Mouse (Mus musculus): ENCODE results near the gene Atp6v1c2.

DNA sequence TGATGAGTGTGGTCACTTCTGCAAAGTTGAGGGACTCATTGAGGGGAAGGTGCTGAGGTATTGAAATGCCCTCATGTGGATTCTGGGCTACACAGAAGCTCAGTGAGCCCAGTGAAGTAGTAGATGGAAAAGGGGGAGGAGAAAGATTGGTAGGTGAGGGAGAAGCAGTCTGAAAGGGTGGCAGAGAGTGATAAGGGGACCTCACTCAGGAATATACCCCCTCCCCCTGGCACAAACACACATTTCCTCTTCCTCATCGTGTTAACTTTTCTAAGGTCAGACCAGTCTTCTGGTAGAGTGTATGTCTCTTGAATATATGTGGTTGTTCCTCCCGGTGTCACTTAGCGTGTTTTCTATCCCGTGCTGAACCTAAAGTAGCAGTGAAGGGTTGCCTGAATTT, 46.1 kb upstream of the Atp6v1c2 start:
- TF ChIP-seq CTCF (conservative IDR thresholded peaks at IDR 0.05 in 1 of 2, IDR thresholded peaks at IDR 0.05 in 1 of 2; ENCODE audit: low read depth in 2 of 2, low read length in 2 of 2) (no peak), MAFK (IDR thresholded peaks at IDR 0.05; ENCODE audit: insufficient replicate concordance, low read length) (no peak), CHD2 (IDR thresholded peaks at IDR 0.05; ENCODE audit: low read length) (no peak), MAX (IDR thresholded peaks at IDR 0.05; ENCODE audit: low read length) (no peak), EP300 (IDR thresholded peaks at IDR 0.05; ENCODE audit: low read length) (no peak), HCFC1 (IDR thresholded peaks at IDR 0.05; ENCODE audit: low read depth, low read length) (no peak), MEF2A (IDR thresholded peaks at IDR 0.05; ENCODE audit: borderline replicate concordance, low read depth, low read length) (no peak), MAZ (IDR thresholded peaks at IDR 0.05; ENCODE audit: low read depth, low read length) (no peak), SIN3A (IDR thresholded peaks at IDR 0.05; ENCODE audit: low read length) (no peak), CHD1 (IDR thresholded peaks at IDR 0.05; ENCODE audit: low read depth, low read length) (no peak), POLR2A (IDR thresholded peaks at IDR 0.05; ENCODE audit: low read depth, low read length) (no peak), TBP (conservative IDR thresholded peaks at IDR 0.05; ENCODE audit: low read depth, low read length) (no peak)

All from CH12.LX (cell line).